Mouse (Mus musculus) testis, adult 2 months (tissue): ENCODE results near the gene Ttc28.

Experiments used
- CTCF ChIP-seq: fragments of 200-500 bp; IDR thresholded peaks from 2 replicates; pipeline ENCODE4 v1.5.1; 2012; ENCODE audit warnings: low read depth, mild to moderate bottlenecking, inconsistent platforms, low read length, moderate library complexity; ENCODE audit not compliant: control insufficient read depth, insufficient read depth, insufficient replicate concordance
- POLR2A ChIP-seq: fragments of 200-500 bp; IDR thresholded peaks from 2 replicates; pipeline ENCODE4 v1.6.1; 2012; ENCODE audit warnings: low read depth, mild to moderate bottlenecking, inconsistent platforms, low read length, moderate library complexity; ENCODE audit not compliant: control insufficient read depth

DNA sequence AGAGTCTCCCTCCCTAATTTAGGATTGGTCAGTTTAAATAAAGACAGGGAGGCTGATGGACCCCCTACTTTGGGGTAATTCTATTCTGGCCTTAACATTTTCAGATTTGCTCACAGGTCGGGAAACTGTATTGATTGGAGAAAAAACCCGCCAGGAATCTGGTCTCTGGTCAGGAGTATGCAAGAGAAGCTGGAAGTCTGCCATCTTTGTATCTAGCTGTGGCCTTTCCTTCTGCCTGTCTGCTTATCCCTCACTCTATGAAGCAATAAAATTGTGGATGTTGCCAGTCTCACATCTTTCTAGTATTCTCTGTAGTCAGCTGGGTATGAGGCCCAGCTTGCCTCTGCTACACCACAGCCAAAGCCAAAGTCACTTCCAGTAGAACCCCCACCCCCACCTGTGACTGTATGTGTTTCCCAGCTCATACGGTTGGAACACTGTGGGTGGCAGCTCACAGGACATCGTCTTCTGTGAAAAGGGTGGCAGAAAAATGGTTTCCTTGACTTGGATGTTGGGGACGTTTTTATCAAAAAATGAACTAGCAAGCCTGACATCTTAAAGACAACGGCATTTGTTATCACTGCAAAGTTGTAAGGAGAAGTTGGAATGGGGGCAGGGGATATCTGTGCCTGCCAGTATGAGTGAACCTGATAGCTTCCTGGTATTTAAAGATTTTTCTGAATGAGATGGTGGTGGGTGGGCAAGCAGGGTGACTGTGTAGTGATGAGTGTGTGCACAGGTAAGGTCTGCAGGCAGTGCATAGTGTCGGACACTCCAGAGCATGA is 281.7 kb downstream of the Ttc28 start:
- TF ChIP-seq CTCF: no peak
- no peak for TF ChIP-seq POLR2A
